Mouse (Mus musculus) liver, postnatal 0 days (tissue): Measurements from ENCODE around the gene Misp.

ENCODE experiments used
- CTCF ChIP-seq: sonication (generic); IDR thresholded peaks from 2 replicates; pipeline ENCODE4 v1.5.1; 2016; ENCODE audit warnings: antibody characterized with exemption, low read depth
- EP300 ChIP-seq: IDR thresholded peaks from 2 replicates; pipeline ENCODE4 v1.6.1; 2016; ENCODE audit warnings: antibody characterized with exemption, low read depth, mild to moderate bottlenecking

DNA sequence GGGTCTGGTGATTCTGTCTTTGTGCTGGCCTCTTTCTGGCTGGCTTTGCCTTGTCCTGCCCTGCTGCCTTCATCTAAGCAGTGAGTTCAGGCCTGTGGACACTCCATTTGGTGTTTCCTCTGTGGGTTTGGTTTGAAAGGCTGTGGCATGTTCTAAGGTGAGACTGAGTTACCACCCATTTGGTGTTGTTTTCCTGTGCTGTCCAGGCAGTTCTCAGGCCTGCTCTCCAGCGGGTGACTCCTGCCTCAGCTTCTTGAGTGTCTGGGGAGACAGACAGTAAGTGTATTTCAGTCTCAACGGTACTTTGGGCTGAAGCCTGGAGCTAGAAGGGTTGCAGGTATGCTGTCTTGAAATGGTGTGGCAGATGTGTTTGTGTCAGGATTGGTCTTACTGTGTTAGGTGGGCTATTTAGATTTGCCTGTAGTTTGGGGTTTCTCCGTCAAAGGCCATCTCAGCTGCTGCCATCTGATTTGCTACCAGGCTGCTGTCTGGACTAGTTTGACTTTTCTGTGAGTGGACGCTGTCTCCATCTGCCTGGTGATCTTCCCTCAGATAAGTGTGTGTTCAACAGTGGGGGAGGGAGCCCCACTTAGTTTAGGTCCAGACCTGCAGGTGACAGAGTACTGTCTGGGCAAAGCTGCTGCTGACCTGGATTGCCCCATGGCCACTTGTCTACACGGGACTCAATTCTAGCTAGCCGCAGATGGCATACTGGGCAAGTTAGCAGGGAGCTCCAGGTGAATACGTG lies 36.1 kb downstream of the Misp start:
- TF ChIP-seq CTCF (no peak), EP300 (no peak)
